Mouse (Mus musculus) adrenal gland, postnatal 25 days (tissue): ENCODE data around the gene Col23a1. TPM values are rescaled to one million over a fixed set of nuclear protein-coding genes. Genes with fewer than 3 reads are reported as not detected.

Source experiments
- DNase-seq: peaks from one replicate; pipeline ENCODE4 v3.0.0; 2021; ENCODE audit warnings: mixed read lengths
- long read RNA-seq: library from polyadenylated mRNA; stranded (forward); transcript quantifications from one replicate; pipeline ENCODE4 v2.0.0, GENCODE M21; 2021
- total RNA-seq: library from RNA; stranded (reverse); gene quantifications from 2 replicates; pipeline ENCODE4 v1.2.3, GENCODE M21; 2021

Col23a1 gene
- total RNA-seq = 7.3 and 9.9 TPM in 2 replicates
- long read RNA-seq, partial matches to known transcripts = 2 of 3 reads
- long read RNA-seq, other reads (novel, unspliced or antisense) = 1 of 3 reads

DNA sequence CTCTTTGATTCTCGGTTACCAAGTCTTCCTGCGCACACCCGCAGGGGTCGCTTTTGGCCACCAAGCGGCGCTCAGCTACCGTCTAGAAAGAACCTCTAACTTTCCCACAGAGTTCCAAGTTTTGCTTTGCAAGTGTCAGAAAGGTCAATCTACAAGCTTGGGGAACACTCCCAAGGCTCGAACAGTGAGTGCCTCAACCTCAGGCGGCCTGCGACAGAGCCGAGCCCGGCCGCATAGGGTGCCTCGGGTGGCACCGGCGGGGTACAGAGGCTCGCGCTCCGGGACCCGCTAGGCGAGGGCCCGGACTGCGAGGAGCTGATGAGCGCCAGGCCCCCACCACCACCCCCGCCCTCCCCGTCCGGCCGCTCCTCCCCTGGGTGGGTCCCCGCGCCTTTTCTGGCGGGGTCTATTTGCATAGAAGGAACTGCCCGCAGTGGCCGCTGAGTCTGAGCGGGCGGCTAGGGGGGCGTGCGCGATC lies at the start of gene Col23a1:
Col23a1 (plus strand) TSS at position 357 of the 478 bp plus-strand sequence.
- DNase-seq = peak; percentile 80

- no peak for DNase-seq
Measured at GRCm38 (mm10) chr11:51242897-51243296, 46.8 kb upstream of the Col23a1 start.

DNA sequence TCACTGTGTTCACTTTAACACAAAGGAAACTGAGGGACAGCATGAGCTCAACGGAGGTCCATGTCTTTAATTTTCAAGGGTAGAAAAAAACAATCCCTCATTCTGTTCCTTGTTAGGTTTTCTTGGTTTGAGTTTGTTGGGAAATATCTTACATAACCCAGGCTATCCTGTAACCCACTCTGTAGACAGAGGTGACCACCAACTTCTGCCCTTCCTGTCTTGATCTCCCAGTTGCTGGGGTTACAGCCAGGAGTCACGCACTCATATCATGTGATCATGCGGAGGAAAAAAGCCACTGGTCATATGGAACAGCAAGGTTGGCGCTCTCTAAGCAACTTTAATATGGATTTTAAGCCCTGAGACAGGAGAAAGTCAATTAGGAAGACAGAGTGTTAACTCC lies 32.7 kb upstream of the Col23a1 start:
- no peak for DNase-seq

DNA sequence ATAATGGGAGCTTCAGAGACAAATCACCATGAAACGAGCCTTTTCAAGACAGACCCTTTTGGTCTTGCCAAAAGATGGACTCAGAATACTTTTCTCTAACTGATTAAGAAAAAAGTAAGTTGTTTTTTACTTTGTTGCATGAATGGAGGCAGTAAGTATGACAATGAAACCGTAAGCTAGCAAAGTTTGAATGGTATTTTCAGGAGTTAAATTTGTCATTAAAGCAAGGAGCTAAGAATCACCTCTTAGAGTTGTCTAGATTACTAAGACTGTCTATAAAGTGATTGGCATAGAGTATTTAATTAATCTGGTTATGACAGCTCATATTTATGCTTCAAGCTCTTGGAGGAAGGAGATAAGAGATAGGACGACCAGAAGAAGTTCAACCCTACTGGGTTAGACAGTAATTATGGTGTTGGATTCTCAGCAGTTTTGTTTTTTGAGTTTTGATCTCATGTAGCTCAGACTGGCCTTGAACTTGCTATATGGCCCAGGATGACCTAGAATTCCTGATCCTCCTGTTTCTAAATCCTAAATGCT lies 28.0 kb upstream of the Col23a1 start, which contains the start of gene Clk4:
Clk4 (plus strand) TSS at position 51 of the 540 bp plus-strand sequence.
- DNase-seq = no peak

- DNase-seq = peak; percentile 99
Measured at GRCm38 (mm10) chr11:51262342-51263285, 27.1 kb upstream of the Col23a1 start, which contains the start of gene BC049762. TSS of gene BC049762 (minus strand) at chr11:51263046.

DNA sequence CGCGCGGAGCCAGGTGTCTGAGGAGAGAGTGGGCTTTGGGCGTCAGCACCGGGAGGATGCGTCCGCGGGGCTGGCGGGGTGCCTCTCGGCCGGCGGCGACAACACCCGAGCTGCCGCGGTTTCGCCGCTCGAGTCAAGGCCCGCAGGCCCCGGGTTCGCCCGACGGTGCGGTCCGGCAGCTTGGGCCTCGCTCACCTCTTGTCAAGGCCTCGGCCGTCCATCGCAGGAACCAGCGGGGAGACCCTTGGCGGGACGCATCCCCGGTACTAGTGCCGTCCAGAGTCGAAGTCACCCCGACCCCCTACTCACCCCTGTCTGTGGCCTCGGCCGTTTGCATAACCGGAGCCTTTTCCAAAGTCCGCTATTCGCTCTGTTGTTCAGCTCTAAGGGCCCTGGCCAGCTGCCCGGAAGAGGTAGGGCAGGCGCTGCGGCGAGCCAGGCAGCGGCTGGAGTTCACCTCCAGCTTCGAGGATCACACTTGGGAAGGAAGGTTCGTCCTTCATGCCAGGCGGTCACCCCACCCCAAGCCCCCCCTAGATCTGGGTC lies 26.4 kb upstream of the Col23a1 start:
- peak; percentile 74 for DNase-seq

- DNase-seq = peak; percentile 12
Measured at GRCm38 (mm10) chr11:51264352-51264751, 25.4 kb upstream of the Col23a1 start.

DNA sequence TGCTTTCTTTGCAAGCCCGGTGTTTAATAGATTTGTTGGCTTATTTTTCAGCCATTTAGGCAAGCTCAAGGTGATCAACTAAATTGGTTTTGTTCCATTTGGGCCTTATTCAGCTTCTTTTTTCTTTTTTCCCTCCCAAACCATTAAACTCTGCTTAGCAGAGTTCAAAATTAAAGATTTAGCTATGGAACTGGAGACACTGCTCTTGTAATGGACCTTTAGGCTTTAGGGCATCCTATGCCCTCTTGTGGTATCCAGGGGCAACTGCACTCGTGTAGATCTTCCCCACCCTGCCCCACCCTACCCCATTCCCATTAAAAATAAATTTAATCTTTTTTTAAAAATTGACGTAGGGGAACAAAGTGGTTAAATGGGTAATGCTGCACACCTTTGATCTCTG lies 24.4 kb upstream of the Col23a1 start:
- DNase-seq = no peak

GRCm38 (mm10) chr11:51274418-51274817 lies 15.3 kb upstream of the Col23a1 start:
- no peak for DNase-seq

DNA sequence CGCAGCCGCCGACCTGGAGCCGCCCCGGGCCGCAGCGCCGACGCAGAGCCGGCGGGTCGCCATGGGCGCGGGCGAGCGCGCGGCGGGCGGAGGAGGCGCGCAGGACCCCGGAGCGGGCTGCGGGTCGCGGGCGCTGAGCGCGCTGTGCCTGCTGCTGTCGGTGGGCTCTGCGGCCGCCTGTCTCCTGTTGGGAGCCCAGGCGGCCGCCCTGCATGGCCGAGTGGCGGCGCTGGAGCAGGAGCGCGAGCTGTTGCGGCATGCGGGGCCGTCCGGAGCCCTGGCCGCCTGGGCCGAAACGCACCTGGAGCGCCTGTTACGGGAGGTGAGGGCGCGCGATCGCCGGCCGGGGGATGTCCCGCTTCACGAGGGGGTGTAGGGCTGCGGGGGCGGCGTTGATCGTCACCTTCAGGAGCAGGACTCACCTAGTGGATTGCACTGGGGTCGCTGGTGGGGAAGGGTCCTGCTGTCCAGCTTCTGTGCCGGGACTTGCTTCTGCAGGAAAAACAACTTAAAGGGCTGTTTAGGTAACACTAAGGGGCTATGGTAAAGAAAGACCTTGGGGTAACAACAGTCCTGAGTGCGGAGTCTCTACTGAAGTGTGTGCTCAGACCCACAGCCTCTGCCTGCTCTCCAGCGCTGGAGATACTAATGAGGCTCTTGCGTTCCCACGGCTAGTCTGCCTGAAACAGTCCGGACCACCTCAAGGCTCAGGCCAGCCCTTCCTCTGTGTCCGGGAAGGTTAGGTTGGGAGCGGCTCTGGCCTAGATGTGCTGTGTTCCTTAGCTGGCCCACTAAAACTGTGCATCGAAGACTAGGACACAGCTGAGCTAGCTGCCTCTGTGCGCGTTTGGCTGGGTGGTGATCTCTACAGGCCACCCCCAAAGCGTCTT lies 591 bp downstream of the Col23a1 start:
- peak; percentile 55 for DNase-seq

GRCm38 (mm10) chr11:51293956-51294530 lies 4.3 kb downstream of the Col23a1 start:
- DNase-seq = no peak

GRCm38 (mm10) chr11:51295742-51296141 lies 6.0 kb downstream of the Col23a1 start:
- DNase-seq = no peak

GRCm38 (mm10) chr11:51298691-51299090 lies 9.0 kb downstream of the Col23a1 start:
- no peak for DNase-seq

GRCm38 (mm10) chr11:51302396-51302795 lies 12.7 kb downstream of the Col23a1 start:
- peak; percentile 8 for DNase-seq

- no peak for DNase-seq
Measured at GRCm38 (mm10) chr11:51303981-51304553, 14.3 kb downstream of the Col23a1 start.

GRCm38 (mm10) chr11:51308306-51308705 lies 18.6 kb downstream of the Col23a1 start:
- no peak for DNase-seq

GRCm38 (mm10) chr11:51311846-51312245 lies 22.1 kb downstream of the Col23a1 start:
- no peak for DNase-seq

DNA sequence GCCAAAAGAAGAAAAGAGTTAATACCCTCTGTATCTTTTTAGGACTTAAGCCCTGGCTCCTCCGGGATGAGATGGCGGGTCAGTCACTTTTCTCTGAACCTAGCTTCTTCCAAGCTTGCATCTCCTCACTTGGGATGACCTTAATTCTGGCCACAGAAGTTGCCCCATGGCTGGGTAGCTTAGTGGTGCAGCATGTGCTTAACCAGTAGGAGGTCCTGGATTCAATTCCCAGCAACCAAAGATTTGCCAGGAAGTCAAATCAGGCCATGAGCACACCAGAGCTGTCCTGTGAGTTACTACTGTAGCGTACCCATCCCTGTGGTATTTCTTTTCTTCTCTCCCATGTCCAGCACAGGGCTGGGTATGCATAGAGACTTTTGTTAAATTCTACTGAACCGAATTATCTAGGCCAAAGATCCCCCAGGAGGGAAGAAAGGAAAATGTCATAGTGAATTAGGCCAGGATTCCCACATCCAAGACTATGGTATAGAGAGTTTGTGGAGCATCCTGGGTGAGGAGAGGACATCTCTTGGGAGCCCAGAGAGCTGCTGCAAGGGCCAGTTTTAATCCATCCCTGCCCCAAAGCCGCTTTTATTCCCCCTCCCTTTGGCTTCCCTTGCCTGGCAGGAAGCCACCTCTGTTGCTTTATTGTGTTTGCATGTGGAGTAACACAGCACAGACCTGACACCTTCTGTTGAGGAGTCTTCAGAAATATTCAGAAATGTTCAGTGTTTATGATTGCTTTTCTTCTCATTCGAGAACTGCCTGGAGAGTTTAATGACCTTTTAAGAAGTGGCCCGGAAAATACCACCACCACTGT lies 26.5 kb downstream of the Col23a1 start:
- no peak for DNase-seq

DNA sequence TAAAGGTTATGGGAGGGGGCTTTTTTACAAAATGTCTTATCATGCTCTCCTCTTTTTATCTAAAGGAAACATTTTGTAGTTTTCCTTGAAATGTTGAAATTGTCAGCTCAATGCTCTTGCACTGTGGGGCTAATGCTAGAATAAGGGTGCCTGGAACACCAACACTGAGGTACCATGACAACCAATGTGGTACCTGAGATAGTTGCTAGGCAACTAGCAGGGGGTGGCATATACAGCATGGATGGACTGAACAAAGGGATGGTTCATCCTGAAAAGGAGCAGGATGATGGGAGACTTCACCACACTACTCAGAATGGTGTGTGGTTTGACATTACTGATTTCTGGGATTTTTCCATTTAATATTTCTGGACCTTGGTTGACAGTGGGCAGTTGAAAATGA lies 30.9 kb downstream of the Col23a1 start:
- DNase-seq = no peak

GRCm38 (mm10) chr11:51326908-51327307 lies 37.2 kb downstream of the Col23a1 start:
- no peak for DNase-seq
